ENCODE assay signal across 8 mouse cellular contexts in the genomic region with DNA sequence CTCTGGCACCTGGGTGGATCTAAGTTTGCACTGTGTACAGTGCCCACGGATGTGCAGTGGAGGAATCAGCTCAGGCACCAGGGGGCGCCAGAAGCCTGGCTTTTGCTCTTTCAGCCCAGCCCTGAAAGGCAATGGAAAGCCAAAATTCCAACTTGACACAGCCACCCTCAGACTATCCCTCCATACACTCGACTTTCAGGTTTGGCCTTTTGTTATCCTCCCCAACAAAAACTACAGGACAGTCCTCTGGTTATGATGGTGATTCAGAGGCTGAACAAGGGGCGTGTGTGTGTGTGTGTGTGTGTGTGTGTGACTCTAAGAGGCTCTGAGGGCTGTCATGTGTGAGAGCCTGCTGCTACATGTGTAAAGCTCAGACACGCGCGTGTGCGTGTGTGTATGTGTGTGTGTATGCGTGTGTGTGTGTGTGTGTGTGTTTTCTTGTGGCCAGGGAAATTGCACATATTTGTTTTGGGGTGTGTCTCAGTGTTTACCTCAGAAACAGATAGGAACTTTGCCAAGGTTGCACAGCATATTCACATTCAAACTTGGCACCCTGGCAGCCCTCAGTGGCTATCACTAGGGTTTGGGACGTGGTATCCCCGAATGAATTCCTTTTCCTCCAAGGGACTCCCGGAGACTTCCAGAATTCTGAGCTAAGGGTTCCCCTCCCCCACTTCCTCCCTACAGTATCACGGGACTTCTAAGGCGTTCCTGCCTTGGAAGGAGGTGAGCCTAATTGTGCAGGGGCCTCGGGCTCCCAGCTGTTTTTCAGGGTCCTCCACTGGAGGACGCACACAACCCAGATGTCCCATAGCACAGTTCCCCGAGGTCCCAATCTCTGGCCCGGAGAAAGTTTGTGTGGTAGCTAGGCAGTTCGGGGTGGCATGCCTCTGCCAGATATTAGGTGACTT. TPM values are rescaled to one million over a fixed set of nuclear protein-coding genes. Genes with fewer than 3 reads are reported as not detected.
DNase-seq lines count a peak whose midpoint lies in the region; ATAC-seq and TF ChIP-seq lines count a peak whose summit lies in the region.

No protein-coding gene starts in this region.

- peaks cover 10% of the 10 kb centered on the region for H3K36me3 ChIP-seq in erythroblast, embryonic 14.5 days (ENCODE audit: control insufficient read depth)
- peaks cover 4% of the 10 kb centered on the region for H3K36me3 ChIP-seq in heart, embryonic 14.5 days (ENCODE audit: control insufficient read depth, insufficient read depth, low read length)
- no peaks in the 10 kb centered on the region; the same call in 1 of the 2 replicates for H3K36me3 ChIP-seq in liver, postnatal 0 days (replicated peaks; ENCODE audit: insufficient read depth, low read length)
- no peaks in the 10 kb centered on the region for H3K36me3 ChIP-seq in neural tube, embryonic 13.5 days
- H3K36me3 ChIP-seq in testis, adult 2 months (ENCODE audit: control insufficient read depth, insufficient read depth, low read length): no peaks in the 10 kb centered on the region

- ATAC-seq in CD4-positive, CD25-positive, alpha-beta regulatory T cell, adult 4 months: peak; percentile 44
- ATAC-seq in heart, embryonic 14.5 days (ENCODE audit: insufficient number of reproducible peaks, insufficient read depth, low FRiP score, low read depth): peak; percentile 54
- ATAC-seq in liver, postnatal 0 days: peak; percentile 66
- ATAC-seq in neural tube, embryonic 13.5 days (ENCODE audit: low read depth): peak; percentile 62

- peak overlapping the region; percentile 94 for H3K4me2 ChIP-seq in heart, embryonic 14.5 days (ENCODE audit: low read length)
- H3K4me2 ChIP-seq in liver, postnatal 0 days (ENCODE audit: low read depth, low read length): peak overlapping the region; percentile 89
- peak overlapping the region; percentile 59 for H3K4me2 ChIP-seq in neural tube, embryonic 13.5 days

- H3K27me3 ChIP-seq in erythroblast, embryonic 14.5 days (ENCODE audit: control insufficient read depth): peaks cover 2% of the 10 kb centered on the region
- no peaks in the 10 kb centered on the region for H3K27me3 ChIP-seq in heart, embryonic 14.5 days (ENCODE audit: control insufficient read depth, insufficient read depth, low read length)
- H3K27me3 ChIP-seq in liver, postnatal 0 days (ENCODE audit: insufficient read depth, low read length): no peaks in the 10 kb centered on the region
- H3K27me3 ChIP-seq in neural tube, embryonic 13.5 days: peaks cover 46% of the 10 kb centered on the region
- peaks cover 3% of the 10 kb centered on the region; the same call in 1 of the 2 replicates for H3K27me3 ChIP-seq in testis, adult 2 months (ENCODE audit: control insufficient read depth, insufficient read depth, low read length)

- WGBS in heart, embryonic 14.5 days: 5% methylated on average over 19 of the region's 19 CpGs
- 1% methylated on average over 19 of the region's 19 CpGs for WGBS in liver, postnatal 0 days (ENCODE audit: insufficient replicate concordance)
- WGBS in neural tube, embryonic 13.5 days: 7% methylated on average over 19 of the region's 19 CpGs

- peaks cover 35% of the 10 kb centered on the region for H3K4me1 ChIP-seq in erythroblast, embryonic 14.5 days (ENCODE audit: control insufficient read depth)
- peaks cover 8 to 12% of the 10 kb centered on the region in 2 experiments for H3K4me1 ChIP-seq in heart, embryonic 14.5 days (ENCODE audit: control insufficient read depth in 2 of 2, insufficient read depth in 2 of 2, low read length in 2 of 2)
- peaks cover 18% of the 10 kb centered on the region for H3K4me1 ChIP-seq in liver, postnatal 0 days (ENCODE audit: insufficient read depth)
- H3K4me1 ChIP-seq in neural tube, embryonic 13.5 days (replicated peaks): peaks cover 19% of the 10 kb centered on the region
- peaks cover 18% of the 10 kb centered on the region for H3K4me1 ChIP-seq in testis, adult 2 months (ENCODE audit: control insufficient read depth, insufficient read depth, low read length)

- peak; percentile 93 for TF ChIP-seq CTCF in brain, embryonic 14.5 days (IDR thresholded peaks at IDR 0.05; ENCODE audit: borderline replicate concordance, extremely low read depth, insufficient read depth, insufficient read length)
- peak; percentile 98 for TF ChIP-seq CTCF in liver, postnatal 0 days (IDR thresholded peaks at IDR 0.05; ENCODE audit: low read depth)
- TF ChIP-seq CTCF in testis, adult 2 months (IDR thresholded peaks at IDR 0.05; ENCODE audit: control insufficient read depth, insufficient read depth, insufficient replicate concordance, low read depth, low read length): peak; percentile 84; the same call in 1 of the 2 replicates

- no peaks in the 10 kb centered on the region for H3K9me3 ChIP-seq in erythroblast, embryonic 14.5 days (ENCODE audit: control insufficient read depth, low read length)
- no peaks in the 10 kb centered on the region for H3K9me3 ChIP-seq in heart, embryonic 14.5 days (ENCODE audit: control insufficient read depth, low read length)
- no peaks in the 10 kb centered on the region for H3K9me3 ChIP-seq in liver, postnatal 0 days (ENCODE audit: low read length)
- no peaks in the 10 kb centered on the region for H3K9me3 ChIP-seq in neural tube, embryonic 13.5 days

- peak overlapping the region; percentile 89 to 94 for H3K27ac ChIP-seq in heart, embryonic 14.5 days (replicated peaks in 1 of 2; ENCODE audit: control insufficient read depth in 1 of 2, insufficient read depth in 1 of 2, low read depth in 2 of 2, low read length in 2 of 2)
- H3K27ac ChIP-seq in liver, postnatal 0 days (ENCODE audit: low read depth): peak overlapping the region; percentile 98
- peak overlapping the region; percentile 62 for H3K27ac ChIP-seq in neural tube, embryonic 13.5 days (replicated peaks)
- H3K27ac ChIP-seq in testis, adult 2 months (ENCODE audit: control insufficient read depth, insufficient read depth, low read depth, low read length): peak overlapping the region; percentile 86

- H3K9ac ChIP-seq in heart, embryonic 14.5 days (ENCODE audit: low read length): peak overlapping the region; percentile 92
- H3K9ac ChIP-seq in liver, postnatal 0 days (replicated peaks): peak overlapping the region; percentile 94
- peak overlapping the region; percentile 59; the same call in 1 of the 2 replicates for H3K9ac ChIP-seq in neural tube, embryonic 13.5 days

- peak overlapping the region; percentile 75 for H3K4me3 ChIP-seq in erythroblast, embryonic 14.5 days (replicated peaks)
- peak overlapping the region; percentile 66 to 70 for H3K4me3 ChIP-seq in heart, embryonic 14.5 days (ENCODE audit: control insufficient read depth in 1 of 2, insufficient read depth in 1 of 2, low read depth in 1 of 2, low read length in 2 of 2)
- H3K4me3 ChIP-seq in liver, postnatal 0 days (ENCODE audit: low read depth, low read length): peak overlapping the region; percentile 78
- H3K4me3 ChIP-seq in neural tube, embryonic 13.5 days: peak overlapping the region; percentile 37
- peak overlapping the region; percentile 81 for H3K4me3 ChIP-seq in testis, adult 2 months (ENCODE audit: control insufficient read depth, low read depth, low read length)

- peak; percentile 76 for DNase-seq in brain, embryonic 14.5 days (ENCODE audit: low read depth)
- DNase-seq in kidney, postnatal 10 days: peak; percentile 97
- peak; percentile 92 for DNase-seq in liver, postnatal 0 days

- no peak for TF ChIP-seq EP300 in liver, postnatal 0 days (IDR thresholded peaks at IDR 0.05; ENCODE audit: low read depth)

- TF ChIP-seq POLR2A in brain, embryonic 14.5 days (IDR thresholded peaks at IDR 0.05; ENCODE audit: borderline replicate concordance, extremely low read depth, insufficient read depth, insufficient read length, poor library complexity, severe bottlenecking): no peak
- TF ChIP-seq POLR2A in testis, adult 2 months (IDR thresholded peaks at IDR 0.05; ENCODE audit: control insufficient read depth, low read depth, low read length): no peak

RNA-seq across cellular contexts. Expression of gene Stat6, which starts 0.7 kb away (rescaled TPM):
- 100 to 1,000 TPM; 173 to 320 TPM for polyA plus RNA-seq in CD4-positive, CD25-positive, alpha-beta regulatory T cell, adult 4 months (2017; shearing (Covaris generic))
- polyA plus RNA-seq in brain, embryonic 14.5 days (2012; rRNA removed): 5.7 and 7.4 TPM in 2 replicates
- polyA plus RNA-seq in erythroblast, embryonic 14.5 days (2012): 1.2 and 2.1 TPM in 2 replicates
- 25.2 and 25.7 TPM in 2 replicates for polyA plus RNA-seq in heart, embryonic 14.5 days (2014; fragmentation: Nextera tagmentation; extraction: Ambion mirVana)
- 11.3 and 13.0 TPM in 2 replicates for polyA plus RNA-seq in liver, postnatal 0 days (2015; fragmentation: Nextera tagmentation; extraction: Ambion mirVana)
- 5.9 and 6.0 TPM in 2 replicates for polyA plus RNA-seq in neural tube, embryonic 13.5 days (2015; fragmentation: Nextera tagmentation; extraction: Ambion mirVana)
- polyA plus RNA-seq in testis, adult 2 months (2012; rRNA removed): 3.9 and 5.9 TPM in 2 replicates

RNA-seq across cellular contexts. Expression of gene Lrp1, which starts 21.2 kb away (rescaled TPM):
- polyA plus RNA-seq in CD4-positive, CD25-positive, alpha-beta regulatory T cell, adult 4 months (2017; shearing (Covaris generic)): under 1 TPM; 0.30 to 0.96 TPM
- polyA plus RNA-seq in brain, embryonic 14.5 days (2012; rRNA removed): 155 and 269 TPM in 2 replicates
- 2.1 and 2.3 TPM in 2 replicates for polyA plus RNA-seq in erythroblast, embryonic 14.5 days (2012)
- polyA plus RNA-seq in heart, embryonic 14.5 days (2014; fragmentation: Nextera tagmentation; extraction: Ambion mirVana): 29.4 and 31.2 TPM in 2 replicates
- 44.7 and 49.2 TPM in 2 replicates for polyA plus RNA-seq in liver, postnatal 0 days (2015; fragmentation: Nextera tagmentation; extraction: Ambion mirVana)
- 80.9 and 110 TPM in 2 replicates for polyA plus RNA-seq in neural tube, embryonic 13.5 days (2015; fragmentation: Nextera tagmentation; extraction: Ambion mirVana)
- polyA plus RNA-seq in testis, adult 2 months (2012; rRNA removed): 20.8 and 25.9 TPM in 2 replicates

RNA-seq across cellular contexts. Expression of gene Nemp1, which starts 24.6 kb away (rescaled TPM):
- 1 to 10 TPM; 2.5 to 4.0 TPM for polyA plus RNA-seq in CD4-positive, CD25-positive, alpha-beta regulatory T cell, adult 4 months (2017; shearing (Covaris generic))
- polyA plus RNA-seq in brain, embryonic 14.5 days (2012; rRNA removed): 6.4 and 10.7 TPM in 2 replicates
- polyA plus RNA-seq in erythroblast, embryonic 14.5 days (2012): 0.04 and 0.14 TPM in 2 replicates
- polyA plus RNA-seq in heart, embryonic 14.5 days (2014; fragmentation: Nextera tagmentation; extraction: Ambion mirVana): 8.8 and 11.8 TPM in 2 replicates
- polyA plus RNA-seq in liver, postnatal 0 days (2015; fragmentation: Nextera tagmentation; extraction: Ambion mirVana): 5.6 and 6.3 TPM in 2 replicates
- polyA plus RNA-seq in neural tube, embryonic 13.5 days (2015; fragmentation: Nextera tagmentation; extraction: Ambion mirVana): 3.3 and 3.6 TPM in 2 replicates
- polyA plus RNA-seq in testis, adult 2 months (2012; rRNA removed): 46.8 and 58.1 TPM in 2 replicates

RNA-seq across cellular contexts. Expression of gene Nab2, which starts 26.3 kb away (rescaled TPM):
- 10 to 100 TPM in 1 of 2 experiments, 1 to 10 TPM in 1; 8.9 to 10.8 TPM for polyA plus RNA-seq in CD4-positive, CD25-positive, alpha-beta regulatory T cell, adult 4 months (2017; shearing (Covaris generic))
- polyA plus RNA-seq in brain, embryonic 14.5 days (2012; rRNA removed): 7.4 and 8.0 TPM in 2 replicates
- polyA plus RNA-seq in erythroblast, embryonic 14.5 days (2012): 0.03 and 0.08 TPM in 2 replicates
- 6.4 and 9.0 TPM in 2 replicates for polyA plus RNA-seq in heart, embryonic 14.5 days (2014; fragmentation: Nextera tagmentation; extraction: Ambion mirVana)
- 2.4 and 4.3 TPM in 2 replicates for polyA plus RNA-seq in liver, postnatal 0 days (2015; fragmentation: Nextera tagmentation; extraction: Ambion mirVana)
- polyA plus RNA-seq in neural tube, embryonic 13.5 days (2015; fragmentation: Nextera tagmentation; extraction: Ambion mirVana): 4.0 and 4.5 TPM in 2 replicates
- 24.6 and 26.2 TPM in 2 replicates for polyA plus RNA-seq in testis, adult 2 months (2012; rRNA removed)

Comparison
In these comparisons a context has a peak if more than half of its experiments do, and no peak if none do; other contexts are left out.
1. Peak in every context shown above with its lines: DNase-seq, ATAC-seq, H3K4me3 ChIP-seq and H3K27ac ChIP-seq.